ENCODE assay signal across 23 mouse cellular contexts in genomic region chr15:97899714-97900113, GRCm38 (mm10). TPM values are rescaled to one million over a fixed set of nuclear protein-coding genes. Genes with fewer than 3 reads are reported as not detected.
DNase-seq lines count a peak whose midpoint lies in the region; ATAC-seq lines count a peak whose summit lies in the region.
"Had no signal": no experiment of that assay in that cellular context is flagged by ENCODE, and none has a peak within 500 bp of the region (broad histone marks: within the 10 kb centered on the region; RNA-seq: fewer than 3 reads in every experiment).

No protein-coding gene starts in this region.

- peak; percentile 34 for DNase-seq in adrenal gland, postnatal 14 days
- no peak for DNase-seq in adrenal gland, postnatal 36 days
- DNase-seq in kidney, adult 11 months = peak; percentile 88
- peak; percentile 55 to 71 for DNase-seq in cerebellum, postnatal 14 days
- DNase-seq in kidney, postnatal 14 days = peak; percentile 81
- no peak for DNase-seq in ovary, postnatal 14 days (ENCODE audit: low spot score)
- DNase-seq in embryo, embryonic 11 days = no peak
- DNase-seq: adrenal gland, postnatal 10 days; gastrocnemius, postnatal 36 days; layer of hippocampus, postnatal 36 days; liver, embryonic 13.5 days; lung, adult 2 months; lung, postnatal 14 days; retina, postnatal 1 day; thymus, postnatal 14 days had no signal

- no peak overlapping the region for H3K4me2 ChIP-seq in kidney, embryonic 15.5 days
- H3K4me2 ChIP-seq: embryonic facial prominence, embryonic 12.5 days; forebrain, embryonic 12.5 days; hindbrain, embryonic 14.5 days; intestine, embryonic 15.5 days; limb, embryonic 13.5 days; liver, embryonic 13.5 days; midbrain, embryonic 13.5 days had no signal

- no peaks in the 10 kb centered on the region for H3K36me3 ChIP-seq in kidney, embryonic 15.5 days
- H3K36me3 ChIP-seq: embryonic facial prominence, embryonic 12.5 days; forebrain, embryonic 12.5 days; intestine, embryonic 15.5 days; limb, embryonic 13.5 days; liver, embryonic 13.5 days; midbrain, embryonic 13.5 days had no signal

- H3K9ac ChIP-seq in kidney, embryonic 15.5 days = no peak overlapping the region
- H3K9ac ChIP-seq: embryonic facial prominence, embryonic 12.5 days; forebrain, embryonic 12.5 days; hindbrain, embryonic 14.5 days; intestine, embryonic 15.5 days; limb, embryonic 13.5 days; liver, embryonic 13.5 days; midbrain, embryonic 13.5 days had no signal

- no peak overlapping the region for H3K27ac ChIP-seq in kidney, embryonic 15.5 days
- H3K27ac ChIP-seq: embryonic facial prominence, embryonic 12.5 days; forebrain, embryonic 12.5 days; hindbrain, embryonic 14.5 days; intestine, embryonic 15.5 days; layer of hippocampus, adult 2 months; limb, embryonic 13.5 days; liver, embryonic 13.5 days; midbrain, embryonic 13.5 days had no signal

- 79% methylated on average over 8 of the region's 8 CpGs for WGBS in kidney, embryonic 15.5 days

- no peak for ATAC-seq in kidney, embryonic 15.5 days (replicated peaks; ENCODE audit: low FRiP score)
- ATAC-seq: midbrain, embryonic 13.5 days had no signal

- no peaks in the 10 kb centered on the region for H3K9me3 ChIP-seq in kidney, embryonic 15.5 days (replicated peaks)
- H3K9me3 ChIP-seq: embryonic facial prominence, embryonic 12.5 days; forebrain, embryonic 12.5 days; intestine, embryonic 15.5 days; limb, embryonic 13.5 days; liver, embryonic 13.5 days; midbrain, embryonic 13.5 days had no signal

- no peaks in the 10 kb centered on the region for H3K27me3 ChIP-seq in kidney, embryonic 15.5 days
- H3K27me3 ChIP-seq: embryonic facial prominence, embryonic 12.5 days; forebrain, embryonic 12.5 days; intestine, embryonic 15.5 days; limb, embryonic 13.5 days had no signal

- no peak overlapping the region for H3K4me3 ChIP-seq in kidney, embryonic 15.5 days (replicated peaks)
- H3K4me3 ChIP-seq: embryonic facial prominence, embryonic 12.5 days; forebrain, embryonic 12.5 days; intestine, embryonic 15.5 days; layer of hippocampus, adult 2 months; limb, embryonic 13.5 days; liver, embryonic 13.5 days; midbrain, embryonic 13.5 days had no signal

- H3K4me1 ChIP-seq in kidney, embryonic 15.5 days = peaks cover 56% of the 10 kb centered on the region
- H3K4me1 ChIP-seq: midbrain, embryonic 13.5 days had no signal

RNA-seq across cellular contexts. Expression of gene Vdr, which starts 10.7 kb away (rescaled TPM):
- 6.6 and 7.0 TPM in 2 replicates for total RNA-seq in adrenal gland, postnatal 14 days (2021)
- total RNA-seq in adrenal gland, postnatal 36 days (2021) = 10 to 100 TPM in 1 of 2 experiments, 1 to 10 TPM in 1; 6.4 to 33.3 TPM
- polyA plus RNA-seq in kidney, embryonic 15.5 days (2015; fragmentation: Nextera tagmentation; extraction: Ambion mirVana) = 6.5 and 7.2 TPM in 2 replicates
- polyA plus RNA-seq: midbrain, embryonic 13.5 days had no signal

RNA-seq across cellular contexts. Expression of gene Hdac7, which starts 55.4 kb away (rescaled TPM):
- total RNA-seq in adrenal gland, postnatal 14 days (2021) = 60.1 and 75.8 TPM in 2 replicates
- 10 to 100 TPM; 63.5 to 67.2 TPM for total RNA-seq in adrenal gland, postnatal 36 days (2021)
- polyA plus RNA-seq in kidney, embryonic 15.5 days (2015; fragmentation: Nextera tagmentation; extraction: Ambion mirVana) = 29.9 and 35.2 TPM in 2 replicates

Comparison
In these comparisons a context has a peak if more than half of its experiments do, and no peak if none do; other contexts are left out.
1. DNase-seq: peak in adrenal gland, postnatal 14 days (single experiment), kidney, adult 11 months (single experiment), cerebellum, postnatal 14 days (2 of 2) and kidney, postnatal 14 days (single experiment); none in adrenal gland, postnatal 36 days (0 of 2), ovary, postnatal 14 days (single experiment) and embryo, embryonic 11 days (single experiment).